Mouse (Mus musculus): ENCODE results near the gene Fam49a.

GRCm38 (mm10) chr12:12278464-12278872, 16.5 kb downstream of the Fam49a start:
- no peak for TF ChIP-seq CTCF (IDR thresholded peaks at IDR 0.05; ENCODE audit: insufficient read depth, low read length)
- no peak for TF ChIP-seq POLR2A (IDR thresholded peaks at IDR 0.05; ENCODE audit: borderline replicate concordance, extremely low read depth, low read depth, low read length)

Data from lung, adult 2 months (tissue).